Mouse (Mus musculus): ENCODE measurements around the gene Creb3l2. TPM values are rescaled to one million over a fixed set of nuclear protein-coding genes. Genes with fewer than 3 reads are reported as not detected.

The Creb3l2 gene
- polyA plus RNA-seq, 1 experiment from 2014 or later, result 3.0 TPM

- peak overlapping the region; percentile 63 for H3K9ac ChIP-seq
- H3K27me3 ChIP-seq, result no peaks in the 10 kb centered on the region
- H3K4me2 ChIP-seq, result peak overlapping the region; percentile 86
- no peaks in the 10 kb centered on the region for H3K9me3 ChIP-seq (replicated peaks)
- peak overlapping the region; percentile 77 for H3K4me3 ChIP-seq (replicated peaks)
- peaks cover 29% of the 10 kb centered on the region for H3K4me1 ChIP-seq (replicated peaks)
- peak; percentile 29 for ATAC-seq (ENCODE audit: insufficient read depth)
- peak overlapping the region; percentile 56 for H3K27ac ChIP-seq (replicated peaks)
- no peaks in the 10 kb centered on the region for H3K36me3 ChIP-seq (replicated peaks)
- under 1% methylated on average over 40 of the region's 40 CpGs for WGBS (ENCODE audit: insufficient replicate concordance)
These were observed 515 bp downstream of the Creb3l2 start for GRCm38 (mm10) chr6:37441251-37442011.

GRCm38 (mm10) chr6:37440491-37441250 lies 1.3 kb downstream of the Creb3l2 start:
- Histone ChIP-seq H3K36me3 (replicated peaks) (no peaks in the 10 kb centered on the region), H3K4me1 (replicated peaks) (peaks cover 35% of the 10 kb centered on the region), H3K4me2 (peak overlapping the region; percentile 86), H3K27me3 (no peaks in the 10 kb centered on the region), H3K9ac (peak overlapping the region; percentile 63), H3K27ac (replicated peaks) (no peak overlapping the region; the same call in 1 of the 2 replicates), H3K4me3 (replicated peaks) (peak overlapping the region; percentile 77), H3K9me3 (replicated peaks) (no peaks in the 10 kb centered on the region)
- whole genome bisulfite sequencing (ENCODE audit: insufficient replicate concordance), result 17% methylated on average over 12 of the region's 12 CpGs
- ATAC-seq (ENCODE audit: insufficient read depth), result no peak

- no peaks in the 10 kb centered on the region for H3K27me3 ChIP-seq
These were observed 2.1 kb downstream of the Creb3l2 start for GRCm38 (mm10) chr6:37439676-37440490.

GRCm38 (mm10) chr6:37438510-37438909 lies 3.4 kb downstream of the Creb3l2 start:
- Histone ChIP-seq H3K4me3 (replicated peaks) (no peak overlapping the region), H3K9ac (no peak overlapping the region)

More at GRCm38 (mm10) chr6:37439676-37440490, 2.1 kb downstream of the Creb3l2 start:
- H3K36me3 ChIP-seq (replicated peaks), result no peaks in the 10 kb centered on the region
- H3K9me3 ChIP-seq (replicated peaks), result no peaks in the 10 kb centered on the region
- 0 out of 2 replicates have a peak overlapping the region, but pooled peaks have one; percentile 63 for H3K9ac ChIP-seq
- no peak overlapping the region for H3K27ac ChIP-seq (replicated peaks)
- peaks cover 42% of the 10 kb centered on the region for H3K4me1 ChIP-seq (replicated peaks)
- WGBS (ENCODE audit: insufficient replicate concordance), result 68% methylated on average over 13 of the region's 13 CpGs
- peak overlapping the region; percentile 86 for H3K4me2 ChIP-seq
- peak overlapping the region; percentile 77 for H3K4me3 ChIP-seq (replicated peaks)
- no peak for ATAC-seq (ENCODE audit: insufficient read depth)

GRCm38 (mm10) chr6:37437086-37437485 lies 4.9 kb downstream of the Creb3l2 start:
- no peaks in the 10 kb centered on the region for H3K36me3 ChIP-seq (replicated peaks)
- peaks cover 54% of the 10 kb centered on the region for H3K4me1 ChIP-seq (replicated peaks)
- 75% methylated on average over 13 of the region's 13 CpGs for WGBS (ENCODE audit: insufficient replicate concordance)
- no peaks in the 10 kb centered on the region for H3K27me3 ChIP-seq
- no peaks in the 10 kb centered on the region for H3K9me3 ChIP-seq (replicated peaks)
- no peak overlapping the region for H3K4me2 ChIP-seq
- H3K9ac ChIP-seq, result no peak overlapping the region
- H3K27ac ChIP-seq (replicated peaks), result no peak overlapping the region
- no peak overlapping the region for H3K4me3 ChIP-seq (replicated peaks)
- no peak for ATAC-seq (ENCODE audit: insufficient read depth)

More at GRCm38 (mm10) chr6:37438510-37438909, 3.4 kb downstream of the Creb3l2 start:
- Histone ChIP-seq H3K27me3 (no peaks in the 10 kb centered on the region), H3K36me3 (replicated peaks) (no peaks in the 10 kb centered on the region), H3K4me2 (no peak overlapping the region), H3K9me3 (replicated peaks) (no peaks in the 10 kb centered on the region), H3K4me1 (replicated peaks) (peaks cover 52% of the 10 kb centered on the region), H3K27ac (replicated peaks) (no peak overlapping the region)
- WGBS (ENCODE audit: insufficient replicate concordance), result 83% methylated on average over 3 of the region's 3 CpGs
- no peak for ATAC-seq (ENCODE audit: insufficient read depth)

- no peak; the same call in 1 of the 2 replicates for ATAC-seq (ENCODE audit: insufficient read depth)
- 42% methylated on average over 6 of the region's 6 CpGs for WGBS (ENCODE audit: insufficient replicate concordance)
- Histone ChIP-seq H3K9me3 (replicated peaks) (no peaks in the 10 kb centered on the region), H3K9ac (no peak overlapping the region), H3K27ac (replicated peaks) (no peak overlapping the region), H3K4me1 (replicated peaks) (peaks cover 57% of the 10 kb centered on the region), H3K27me3 (no peaks in the 10 kb centered on the region), H3K4me2 (no peak overlapping the region), H3K36me3 (replicated peaks) (no peaks in the 10 kb centered on the region), H3K4me3 (replicated peaks) (no peak overlapping the region)
These were observed 6.6 kb downstream of the Creb3l2 start for GRCm38 (mm10) chr6:37435391-37435790.

- 81% methylated on average over 3 of the region's 3 CpGs for WGBS (ENCODE audit: insufficient replicate concordance)
- no peak for ATAC-seq (ENCODE audit: insufficient read depth)
- no peaks in the 10 kb centered on the region for H3K9me3 ChIP-seq (replicated peaks)
- no peak overlapping the region for H3K27ac ChIP-seq (replicated peaks)
- H3K27me3 ChIP-seq, result no peaks in the 10 kb centered on the region
- H3K4me3 ChIP-seq (replicated peaks), result no peak overlapping the region
- no peak overlapping the region for H3K4me2 ChIP-seq
- peaks cover 55% of the 10 kb centered on the region for H3K4me1 ChIP-seq (replicated peaks)
- H3K36me3 ChIP-seq (replicated peaks), result no peaks in the 10 kb centered on the region
- no peak overlapping the region for H3K9ac ChIP-seq
These were observed 12.0 kb downstream of the Creb3l2 start for GRCm38 (mm10) chr6:37429849-37430470.

DNA sequence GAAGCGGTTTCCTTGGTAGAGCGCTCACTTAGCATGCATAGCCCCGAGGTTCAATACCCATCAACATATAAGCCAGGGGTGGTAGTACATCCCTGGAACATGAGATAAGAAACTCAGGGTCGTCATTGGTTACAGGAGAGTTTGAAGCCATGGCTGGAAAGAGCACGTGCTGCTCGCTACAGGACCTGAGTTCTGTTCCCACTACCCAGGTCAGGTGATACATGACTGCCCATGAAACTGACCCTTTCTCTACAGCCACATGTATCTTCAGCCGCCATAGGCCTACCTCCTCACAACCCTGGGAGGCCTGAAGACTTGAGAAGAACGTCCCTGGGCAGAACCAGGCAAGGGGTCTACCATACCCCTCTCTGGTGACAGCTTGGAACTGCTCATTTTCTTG lies 13.0 kb downstream of the Creb3l2 start:
- Histone ChIP-seq H3K9ac (no peak overlapping the region), H3K27me3 (no peaks in the 10 kb centered on the region), H3K27ac (replicated peaks) (no peak overlapping the region), H3K36me3 (replicated peaks) (no peaks in the 10 kb centered on the region), H3K4me3 (replicated peaks) (no peak overlapping the region), H3K4me2 (no peak overlapping the region), H3K4me1 (replicated peaks) (peaks cover 47% of the 10 kb centered on the region), H3K9me3 (replicated peaks) (no peaks in the 10 kb centered on the region)
- ATAC-seq (ENCODE audit: insufficient read depth), result no peak
- WGBS (ENCODE audit: insufficient replicate concordance), result 59% methylated on average over 8 of the region's 8 CpGs

DNA sequence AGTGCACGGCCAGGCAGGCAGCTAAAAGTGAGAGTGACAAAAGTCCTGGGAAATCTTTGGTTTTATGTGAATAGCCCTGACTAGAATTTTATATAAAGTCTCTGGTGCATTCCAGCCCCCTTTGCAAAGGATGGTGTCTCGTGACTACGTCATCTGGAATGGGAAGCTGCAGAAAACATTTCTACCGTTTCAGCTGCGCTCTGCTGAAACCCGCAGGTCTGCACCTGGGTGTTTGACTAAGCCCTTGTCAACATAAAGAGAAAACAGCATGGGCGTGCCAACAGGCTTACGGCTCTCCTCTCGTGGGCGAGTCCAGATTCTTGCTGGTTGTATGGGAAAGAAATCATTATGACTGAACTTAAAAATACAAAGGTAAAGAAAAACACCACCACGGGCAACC lies 13.9 kb downstream of the Creb3l2 start:
- no peak for ATAC-seq (ENCODE audit: insufficient read depth)
- Histone ChIP-seq H3K4me3 (replicated peaks) (no peak overlapping the region), H3K36me3 (replicated peaks) (no peaks in the 10 kb centered on the region), H3K9ac (no peak overlapping the region), H3K9me3 (replicated peaks) (no peaks in the 10 kb centered on the region), H3K27me3 (no peaks in the 10 kb centered on the region), H3K27ac (replicated peaks) (no peak overlapping the region), H3K4me1 (replicated peaks) (peaks cover 43% of the 10 kb centered on the region), H3K4me2 (no peak overlapping the region)
- 57% methylated on average over 11 of the region's 11 CpGs for WGBS (ENCODE audit: insufficient replicate concordance)

- WGBS (ENCODE audit: insufficient replicate concordance), result 69% methylated on average over 2 of the region's 2 CpGs
- no peaks in the 10 kb centered on the region for H3K27me3 ChIP-seq
- H3K4me3 ChIP-seq (replicated peaks), result no peak overlapping the region
- H3K27ac ChIP-seq (replicated peaks), result no peak overlapping the region
- no peak for ATAC-seq (ENCODE audit: insufficient read depth)
- H3K4me2 ChIP-seq, result no peak overlapping the region
- H3K4me1 ChIP-seq (replicated peaks), result peaks cover 39% of the 10 kb centered on the region
- H3K9ac ChIP-seq, result no peak overlapping the region
- H3K9me3 ChIP-seq (replicated peaks), result no peaks in the 10 kb centered on the region
- no peaks in the 10 kb centered on the region for H3K36me3 ChIP-seq (replicated peaks)
These were observed 15.3 kb downstream of the Creb3l2 start for GRCm38 (mm10) chr6:37426615-37427014.

Measured in liver, embryonic 15.5 days (tissue).